Mouse (Mus musculus) liver, postnatal 0 days (tissue): ENCODE data around the gene Cacul1.

ENCODE experiments used
- CTCF ChIP-seq: sonication (generic); IDR thresholded peaks from 2 replicates; pipeline ENCODE4 v1.5.1; 2016; ENCODE audit warnings: antibody characterized with exemption, low read depth
- EP300 ChIP-seq: IDR thresholded peaks from 2 replicates; pipeline ENCODE4 v1.6.1; 2016; ENCODE audit warnings: antibody characterized with exemption, low read depth, mild to moderate bottlenecking

DNA sequence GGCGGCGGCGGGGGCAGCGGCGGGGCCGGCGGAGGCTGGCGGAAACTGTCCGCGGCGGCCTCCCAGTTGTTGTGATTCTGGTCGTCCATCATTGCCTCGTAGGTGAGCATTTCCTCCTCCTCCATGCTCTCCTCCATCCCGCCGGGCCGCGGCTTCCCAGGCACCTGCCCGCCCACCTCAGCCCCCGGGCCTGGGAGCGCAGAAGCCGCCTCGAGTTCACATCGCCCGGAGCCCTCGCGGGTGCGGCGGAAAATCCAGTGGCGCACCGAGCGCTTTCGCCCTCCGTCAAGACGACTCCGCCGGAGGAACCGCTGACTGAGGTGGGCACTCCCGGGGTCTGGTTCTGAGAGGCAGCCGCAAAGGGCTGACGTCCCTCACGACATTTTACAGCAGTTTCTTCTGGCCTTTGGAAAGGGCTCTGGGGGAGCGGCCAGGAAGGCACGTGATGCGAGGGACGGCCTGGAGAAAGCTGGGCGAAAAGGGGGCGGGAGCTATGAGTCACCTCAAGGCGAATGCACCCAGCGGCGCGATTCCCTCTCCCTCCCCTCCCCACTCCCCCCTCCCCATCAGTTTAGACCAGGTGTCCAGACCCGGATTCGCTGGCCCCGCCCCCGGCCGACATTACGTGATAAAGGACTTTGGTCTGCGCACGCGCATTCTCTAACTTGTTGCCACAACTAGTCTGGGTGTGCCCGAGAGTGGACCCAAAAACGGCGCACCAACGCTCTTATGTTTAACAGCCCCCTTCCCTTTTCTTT, at the start of gene Cacul1:
- TF ChIP-seq CTCF = no peak
- no peak for TF ChIP-seq EP300
